Mouse (Mus musculus) CH12.LX (cell line): ENCODE measurements around the gene Tmem126b. TPM values are rescaled to one million over a fixed set of nuclear protein-coding genes. Genes with fewer than 3 reads are reported as not detected.

Experiments
- DNase-seq: peaks from one replicate; pipeline ENCODE4 v3.0.0-alpha.2; 2013; ENCODE audit errors: extremely low read depth
- H3K27ac ChIP-seq: 2 replicates; pipeline ENCODE4 v1.5.1; 2012; ENCODE audit warnings: low read depth, mild to moderate bottlenecking, control low read depth, moderate library complexity; ENCODE audit not compliant: insufficient read depth
- H3K27me3 ChIP-seq: replicated peaks from 2 replicates; pipeline ENCODE3; 2012; ENCODE audit warnings: inconsistent platforms
- H3K36me3 ChIP-seq, 2 experiments: replicated peaks in 1 of 2; 2 replicates each; pipeline versions ENCODE3 to v1.6.1; 2012; ENCODE audit warnings: inconsistent platforms in 1 of 2, low read length in 1 of 2, mild to moderate bottlenecking in 1 of 2, mixed read lengths in 1 of 2, moderate library complexity in 1 of 2; ENCODE audit not compliant: control insufficient read depth in 1 of 2, insufficient read depth in 1 of 2
- H3K4me1 ChIP-seq, 2 experiments: 2 replicates each; pipeline ENCODE4 v1.6.1; 2012; ENCODE audit warnings: inconsistent platforms in 1 of 2, moderate library complexity in 1 of 2; ENCODE audit not compliant: insufficient read depth in 2 of 2, control insufficient read depth in 1 of 2
- H3K4me2 ChIP-seq: 2 replicates; pipeline ENCODE4 v1.6.1; 2012; ENCODE audit warnings: low read depth, mild to moderate bottlenecking, control low read depth; ENCODE audit not compliant: poor library complexity, insufficient read depth, severe bottlenecking
- H3K4me3 ChIP-seq, 3 experiments: fragments of 150-350 bp in 1 of 3; sonication (generic) in 1 of 3; replicated peaks in 1 of 3; 2 replicates each; pipeline versions ENCODE3 to v1.5.1; 2011 to 2012; ENCODE audit warnings: low read depth in 2 of 3, low read length in 2 of 3, mild to moderate bottlenecking in 2 of 3, moderate library complexity in 2 of 3, control low read depth in 1 of 3, improper control_type of control experiment in 1 of 3, inconsistent platforms in 1 of 3, mixed read lengths in 1 of 3; ENCODE audit not compliant: poor library complexity in 1 of 3
- H3K79me2 ChIP-seq: replicated peaks from 2 replicates; pipeline ENCODE4 v1.6.1; 2012; ENCODE audit warnings: mild to moderate bottlenecking, moderate library complexity; ENCODE audit not compliant: control insufficient read depth, poor library complexity, insufficient read depth, severe bottlenecking; ENCODE audit errors: extremely low read depth
- H3K9ac ChIP-seq: 2 replicates; pipeline ENCODE4 v1.6.1; 2012; ENCODE audit warnings: low read depth, mild to moderate bottlenecking, control low read depth, moderate library complexity; ENCODE audit not compliant: insufficient read depth
- H3K9me3 ChIP-seq: replicated peaks from 2 replicates; pipeline ENCODE3; 2012; ENCODE audit warnings: low read length, inconsistent platforms, mixed read lengths
- BHLHE40 ChIP-seq: IDR thresholded peaks from 2 replicates; pipeline ENCODE4 v1.6.1; 2011; ENCODE audit warnings: mild to moderate bottlenecking, low read depth, low read length, improper control_type of control experiment
- ELF1 ChIP-seq: IDR thresholded peaks from 2 replicates; pipeline ENCODE4 v1.6.1; 2014; ENCODE audit warnings: low read depth, mild to moderate bottlenecking, inconsistent platforms, low read length, improper control_type of control experiment
- EP300 ChIP-seq: IDR thresholded peaks from 2 replicates; pipeline ENCODE4 v1.6.1; 2011; ENCODE audit warnings: low read length, improper control_type of control experiment
- ETS1 ChIP-seq: conservative IDR thresholded peaks from 2 replicates; pipeline ENCODE4 v1.6.1; 2012; ENCODE audit warnings: low read depth, mild to moderate bottlenecking, inconsistent platforms, low read length, improper control_type of control experiment, moderate library complexity
- HCFC1 ChIP-seq: IDR thresholded peaks from 2 replicates; pipeline ENCODE4 v1.6.1; 2012; ENCODE audit warnings: low read depth, mild to moderate bottlenecking, inconsistent platforms, low read length, improper control_type of control experiment
- MAZ ChIP-seq: IDR thresholded peaks from 2 replicates; pipeline ENCODE4 v1.6.1; 2012; ENCODE audit warnings: low read depth, mild to moderate bottlenecking, inconsistent platforms, low read length, improper control_type of control experiment, moderate library complexity
- MEF2A ChIP-seq: IDR thresholded peaks from 2 replicates; pipeline ENCODE4 v1.6.1; 2014; ENCODE audit warnings: low read depth, mild to moderate bottlenecking, inconsistent platforms, low read length, improper control_type of control experiment, borderline replicate concordance
- MXI1 ChIP-seq: IDR thresholded peaks from 2 replicates; pipeline ENCODE4 v1.6.1; 2011; ENCODE audit warnings: mild to moderate bottlenecking, low read depth, low read length, improper control_type of control experiment
- TCF12 ChIP-seq: IDR thresholded peaks from 2 replicates; pipeline ENCODE4 v1.6.1; 2014; ENCODE audit warnings: low read depth, mild to moderate bottlenecking, inconsistent platforms, low read length, improper control_type of control experiment
- UBTF ChIP-seq: IDR thresholded peaks from 2 replicates; pipeline ENCODE4 v1.6.1; 2012; ENCODE audit warnings: low read depth, mild to moderate bottlenecking, inconsistent platforms, low read length, improper control_type of control experiment, moderate library complexity
- ZKSCAN1 ChIP-seq: IDR thresholded peaks from 2 replicates; pipeline ENCODE4 v1.6.1; 2012; ENCODE audit warnings: low read depth, inconsistent platforms, low read length, improper control_type of control experiment, borderline replicate concordance
- dilution Hi-C: fragments of 300-500 bp; cut with MboI; formaldehyde crosslinking; loops from 2 replicates; pipeline ENCODE4 v1.14.3; 2020; ENCODE audit warnings: low sequenced_read_pairs; ENCODE audit not compliant: extremely low pct_unique_long_range_greater_than_20kb, extremely low pct_ligation_motif_present
- in situ Hi-C: fragments of 300-500 bp; cut with MboI; formaldehyde crosslinking; loops from 3 replicates; pipeline ENCODE4 v1.14.3; 2019; ENCODE audit warnings: low sequenced_read_pairs, low pct_ligation_motif_present, low pct_unique_long_range_greater_than_20kb, mixed read lengths
- polyA plus RNA-seq: library from polyadenylated mRNA; unstranded; fragments of >175 nt; gene quantifications from 2 replicates; pipeline ENCODE4 v1.2.1, GENCODE M21; 2012; ENCODE audit warnings: low read depth; ENCODE audit not compliant: insufficient read length
- total RNA-seq, 2 experiments: library from RNA; depleted of rRNA; stranded (reverse); fragments of 300-350 nt in 1 of 2; fragments of >200 nt in 1 of 2; gene quantifications; 2 replicates each; pipeline ENCODE4 v1.2.3; 2012 to 2014

Tmem126b gene
- total and polyA plus RNA-seq, 3 experiments, result 9.1 to 15.7 (median 10.9) TPM

- Histone ChIP-seq H3K4me3 (peak within 1 kb of the TSS; percentile 59 to 90 (median 70)), H3K9me3 (no peaks in the 10 kb centered on the region), H3K9ac (peak within 1 kb of the TSS; percentile 65), H3K27ac (no peak within 1 kb of the TSS), H3K27me3 (peaks cover 12% of the 10 kb centered on the region), H3K4me1 (peaks cover 3 to 22% of the 10 kb centered on the region in 2 experiments; a peak in 3 of 4 replicates), H3K36me3 (peaks cover 0 to 6% of the 10 kb centered on the region in 2 experiments), H3K79me2 (peaks cover 12% of the 10 kb centered on the region), H3K4me2 (peak within 1 kb of the TSS; percentile 83)
- TF ChIP-seq MXI1 (peak; percentile 51), BHLHE40 (peak; percentile 66), HCFC1 (no peak)
- DNase-seq, result peak; percentile 39
- in situ Hi-C loops, result no loop called here
- dilution Hi-C loops, result no loop called here
Observed at GRCm38 (mm10) chr7:90476313-90477245, 778 bp upstream of the Tmem126b start, which contains the start of gene Dlg2. Gene Dlg2 (plus strand): TSS chr7:90476672.

DNA sequence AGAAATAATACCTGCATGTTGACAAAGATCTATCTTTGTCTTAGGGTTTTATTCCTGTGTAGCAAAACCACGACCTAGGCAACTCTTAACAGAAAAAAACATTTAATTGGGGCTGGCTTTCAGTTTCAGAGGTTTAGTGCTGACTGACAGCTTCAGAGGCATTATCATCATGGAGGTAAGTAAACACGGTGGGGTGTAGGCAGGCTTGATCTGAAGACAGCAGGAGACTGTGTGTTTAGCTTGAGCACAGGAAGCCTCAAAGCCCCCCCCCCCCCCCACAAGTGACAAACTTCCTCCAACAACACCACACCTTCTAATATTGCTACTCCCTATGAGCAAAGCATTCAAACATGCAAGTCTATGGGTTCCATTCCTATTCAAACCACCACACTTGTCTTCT is 2.3 kb downstream of the Tmem126b start:
- Histone ChIP-seq H3K9me3 (no peaks in the 10 kb centered on the region), H3K9ac (no peak overlapping the region), H3K27ac (no peak overlapping the region), H3K27me3 (peaks cover 9% of the 10 kb centered on the region), H3K36me3 (peaks cover 10 to 31% of the 10 kb centered on the region in 2 experiments), H3K4me2 (peak overlapping the region; percentile 13; the same call in 1 of the 2 replicates), H3K4me3 (no peak overlapping the region), H3K79me2 (peaks cover 12% of the 10 kb centered on the region), H3K4me1 (peaks cover 3 to 22% of the 10 kb centered on the region in 2 experiments; a peak in 3 of 4 replicates)
- TF ChIP-seq ELF1 (no peak), TCF12 (no peak), ZKSCAN1 (no peak), EP300 (no peak), ETS1 (no peak), UBTF (no peak), MEF2A (no peak)
- dilution Hi-C loops, result no loop called here
- in situ Hi-C loops, result no loop called here
- no peak for DNase-seq

DNA sequence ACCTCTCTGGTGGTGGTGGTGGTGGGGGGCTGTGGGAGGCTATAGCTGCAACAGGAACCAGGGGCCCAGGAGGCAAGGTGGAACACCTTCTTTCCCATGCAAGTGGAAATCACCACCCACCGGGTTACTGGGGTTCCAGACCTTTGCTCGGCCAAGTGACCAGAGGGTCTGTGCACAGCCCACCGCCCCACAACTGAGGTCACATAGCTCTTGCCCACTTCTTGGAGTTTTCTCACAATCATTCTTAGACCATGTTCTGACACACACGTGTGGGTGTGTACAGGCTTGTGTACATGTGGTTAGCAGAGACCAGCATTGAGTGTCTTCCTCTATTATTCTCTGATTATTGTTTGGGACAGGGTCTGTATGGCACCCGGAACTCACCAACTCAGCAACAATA is 14.4 kb downstream of the Tmem126b start:
- Histone ChIP-seq H3K79me2 (peaks cover 1% of the 10 kb centered on the region; the same call in 1 of the 2 replicates), H3K9me3 (no peaks in the 10 kb centered on the region), H3K4me3 (peak overlapping the region in 1 of 3 experiments; percentile 39), H3K36me3 (no peaks in the 10 kb centered on the region), H3K27me3 (no peaks in the 10 kb centered on the region)
- dilution Hi-C loops, result no loop called here
- TF ChIP-seq MXI1 (0 out of 2 replicates have a peak, but pooled peaks have one; percentile 3), MAZ (no peak)
- TF ChIP-seq, all 38 proteins: peak for 1
- Histone ChIP-seq H3K4me2 (peak overlapping the region; percentile 72), H3K27ac (no peak overlapping the region), H3K4me1 (no peaks in the 10 kb centered on the region), H3K9ac (peak overlapping the region; percentile 51)
- in situ Hi-C loops, result no loop called here
- no peak for DNase-seq
